In the genomic region with DNA sequence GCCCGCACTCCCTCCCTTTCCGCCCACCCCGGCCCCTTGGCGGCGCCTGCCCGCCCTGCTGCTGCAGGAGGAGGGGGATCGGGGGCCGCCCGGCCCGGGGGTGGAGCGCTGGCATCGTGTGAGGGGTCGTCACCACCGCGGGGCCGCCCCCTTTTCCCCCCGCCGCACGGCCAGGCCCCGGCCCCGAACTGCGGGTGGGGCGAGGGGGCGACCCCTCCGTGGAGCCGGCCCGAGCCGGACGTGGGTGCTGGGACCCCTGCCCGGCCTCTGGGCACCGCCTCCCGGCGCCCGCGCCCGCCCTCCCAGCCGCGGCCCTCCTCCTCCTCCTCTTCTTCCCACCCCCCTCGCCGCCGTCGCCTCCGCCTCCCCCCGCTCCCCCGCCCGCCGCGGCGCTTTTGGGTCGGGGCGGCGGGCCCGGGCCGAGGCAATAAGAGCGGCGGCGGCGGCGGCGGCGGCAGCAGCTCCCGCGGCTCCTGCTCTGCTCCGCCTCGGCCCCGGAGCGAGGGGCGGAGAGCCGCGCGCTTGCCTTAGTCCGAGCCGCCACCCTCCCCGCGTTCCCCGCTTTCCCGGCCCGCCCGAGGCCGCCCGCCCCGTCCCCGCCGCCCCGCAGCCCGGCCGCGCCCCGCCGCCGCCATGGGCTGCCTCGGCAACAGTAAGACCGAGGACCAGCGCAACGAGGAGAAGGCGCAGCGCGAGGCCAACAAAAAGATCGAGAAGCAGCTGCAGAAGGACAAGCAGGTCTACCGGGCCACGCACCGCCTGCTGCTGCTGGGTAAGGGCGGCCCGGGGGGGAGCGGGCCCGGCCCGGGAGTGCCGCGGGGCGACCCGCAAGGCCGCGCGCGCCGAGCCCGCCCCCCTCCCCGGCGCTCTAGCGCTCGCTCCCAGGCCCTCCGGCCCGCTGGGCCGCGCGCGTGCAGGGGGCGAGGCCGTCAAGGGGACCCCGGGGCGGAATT, we compare ENCODE assay signal across 8 mouse cellular contexts. TPM values are rescaled to one million over a fixed set of nuclear protein-coding genes. Genes with fewer than 3 reads are reported as not detected.
DNase-seq lines count a peak whose midpoint lies in the region; ATAC-seq and TF ChIP-seq lines count a peak whose summit lies in the region.

No protein-coding gene starts in this region.

- TF ChIP-seq POLR2A in cortical plate, adult 2 months (IDR thresholded peaks at IDR 0.05; ENCODE audit: extremely low read depth, insufficient read depth, low read length), result no peak

- no peak for TF ChIP-seq CTCF in cortical plate, adult 2 months (IDR thresholded peaks at IDR 0.05; ENCODE audit: extremely low read depth, insufficient read depth, low read length)

- H3K4me1 ChIP-seq in cortical plate, adult 2 months (ENCODE audit: control insufficient read depth, insufficient read depth, low read length), result peaks cover 3% of the 10 kb centered on the region; the same call in 1 of the 2 replicates
- H3K4me1 ChIP-seq in midbrain, embryonic 11.5 days (ENCODE audit: control insufficient read depth, insufficient read depth, low read length), result peaks cover 39% of the 10 kb centered on the region

- H3K27ac ChIP-seq in cortical plate, adult 2 months (ENCODE audit: insufficient read depth, low read length), result peak overlapping the region; percentile 99
- peak overlapping the region; percentile 98 for H3K27ac ChIP-seq in midbrain, embryonic 11.5 days (ENCODE audit: low read depth, low read length)

- peaks cover 2% of the 10 kb centered on the region; the same call in 1 of the 2 replicates for H3K9me3 ChIP-seq in midbrain, embryonic 11.5 days (ENCODE audit: control insufficient read depth, low read length)

- DNase-seq in gastrocnemius, postnatal 10 days, result peak; percentile 90
- peak; percentile 75 for DNase-seq in induced T-regulatory cell, adult 2 months (ENCODE audit: low read depth)
- peak; percentile 94 for DNase-seq in left cerebral cortex, postnatal 4 days
- DNase-seq in midbrain, embryonic 11.5 days (ENCODE audit: low spot score, missing footprints), result peak; percentile 97
- peak; percentile 56 for DNase-seq in spleen, adult 12 weeks (ENCODE audit: low spot score)

- peak overlapping the region; percentile 99 for H3K9ac ChIP-seq in midbrain, embryonic 11.5 days (ENCODE audit: low read length)

- peak overlapping the region; percentile 79 for H3K4me3 ChIP-seq in cortical plate, adult 2 months (ENCODE audit: insufficient read depth, low read length)
- peak overlapping the region; percentile 96 for H3K4me3 ChIP-seq in midbrain, embryonic 11.5 days (ENCODE audit: low read depth, low read length)

- 0 out of 2 replicates have a peak, but pooled peaks cover 3% of the 10 kb centered on the region for H3K27me3 ChIP-seq in midbrain, embryonic 11.5 days (ENCODE audit: control insufficient read depth, insufficient read depth, low read length)

- peak; percentile 4 for ATAC-seq in activated CD4-positive, CD25-positive, alpha-beta regulatory T cell, adult 4 months
- ATAC-seq in midbrain, embryonic 11.5 days (ENCODE audit: low FRiP score), result peak; percentile 84
- ATAC-seq in monocyte, adult 5-6 weeks (replicated peaks; ENCODE audit: insufficient number of reproducible peaks, low FRiP score, low TSS enrichment, poor library complexity, severe bottlenecking), result no peak

- WGBS in midbrain, embryonic 11.5 days, result under 1% methylated on average over 87 of the region's 131 CpGs

- intact Hi-C loops in left cerebral cortex, postnatal 4 days (cut with DNase I), result loop anchor here (10.0 kb wide), 1 partner anchor 135 kb away; a partner anchor contains a TSS

- no peaks in the 10 kb centered on the region for H3K36me3 ChIP-seq in midbrain, embryonic 11.5 days (ENCODE audit: control insufficient read depth, insufficient read depth, low read length)

- H3K4me2 ChIP-seq in midbrain, embryonic 11.5 days, result peak overlapping the region; percentile 60

RNA-seq across cellular contexts. Expression of a gene that starts 16.6 kb away (rescaled TPM):
- under 1 TPM in 1 of 2 experiments, not detected in 1; 0.40 TPM for polyA plus RNA-seq in activated CD4-positive, CD25-positive, alpha-beta regulatory T cell, adult 4 months (2017; shearing (Covaris generic))
- polyA plus RNA-seq in cortical plate, adult 2 months (2012; rRNA removed), result 0.06 TPM in 1 of 2 replicates, not detected in the other
- 1 to 10 TPM; 3.5 to 4.2 TPM for total RNA-seq in gastrocnemius, postnatal 10 days (2021)
- 1 to 10 TPM; 2.0 to 2.2 TPM for total RNA-seq in left cerebral cortex, postnatal 4 days (2021)
- 9.5 and 15.7 TPM in 2 replicates for polyA plus RNA-seq in midbrain, embryonic 11.5 days (2014; fragmentation: Nextera tagmentation; extraction: Ambion mirVana)
- 8.0 to 16.0 TPM (median 12.4 TPM) in 3 replicates for total RNA-seq in monocyte, adult 5-6 weeks (2017)

RNA-seq across cellular contexts. Expression of a gene that starts 45.8 kb away (rescaled TPM):
- 100 to 1,000 TPM; 102 to 126 TPM for polyA plus RNA-seq in activated CD4-positive, CD25-positive, alpha-beta regulatory T cell, adult 4 months (2017; shearing (Covaris generic))
- 2,122 and 2,206 TPM in 2 replicates for polyA plus RNA-seq in cortical plate, adult 2 months (2012; rRNA removed)
- 1,000 to 10,000 TPM; 2,149 to 2,299 TPM for total RNA-seq in gastrocnemius, postnatal 10 days (2021)
- 1,000 to 10,000 TPM; 1,551 to 1,677 TPM for total RNA-seq in left cerebral cortex, postnatal 4 days (2021)
- polyA plus RNA-seq in midbrain, embryonic 11.5 days (2014; fragmentation: Nextera tagmentation; extraction: Ambion mirVana), result 1,087 and 1,162 TPM in 2 replicates
- total RNA-seq in monocyte, adult 5-6 weeks (2017), result 224 to 349 TPM (median 269 TPM) in 3 replicates
